Mouse (Mus musculus) ES-CJ7 (cell line): ENCODE measurements at regions not wholly inside any gene's neighbourhood (a gene's known extent, or its start where the extent isn't known, plus 50 kb on each side); places are given as distances from the start of the nearest gene placed in this dataset.

ENCODE experiments used
- DNase-seq: peaks from one replicate; pipeline ENCODE4 v3.0.0; 2011; ENCODE audit warnings: low read depth, low spot score

DNA sequence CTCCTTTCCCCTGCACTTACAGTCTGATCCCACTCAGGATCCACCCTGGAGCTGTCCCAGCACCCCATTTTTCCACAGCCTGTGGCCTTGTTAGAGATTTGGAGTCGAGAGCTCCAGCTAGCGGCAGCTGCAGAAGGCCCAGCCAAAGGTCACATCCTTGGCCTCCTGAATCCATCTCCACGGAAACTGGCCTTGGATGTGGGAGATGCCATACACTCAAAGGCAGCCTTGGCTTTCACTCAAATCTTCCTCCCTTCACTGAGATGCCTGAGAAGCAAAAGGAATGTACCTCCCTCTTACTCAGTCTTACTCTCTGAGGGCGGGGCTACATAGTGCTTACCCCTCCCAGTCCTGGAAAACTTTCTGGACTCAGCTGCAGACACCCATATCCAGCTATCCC, 56.2 kb upstream of the Ky start:
- DNase-seq, result no peak

- no peak for DNase-seq
Observed at GRCm38 (mm10) chr9:102446066-102446465, 59.5 kb upstream of the Ky start.

GRCm38 (mm10) chr9:102442198-102442842, 63.2 kb upstream of the Ky start:
- no peak for DNase-seq

DNA sequence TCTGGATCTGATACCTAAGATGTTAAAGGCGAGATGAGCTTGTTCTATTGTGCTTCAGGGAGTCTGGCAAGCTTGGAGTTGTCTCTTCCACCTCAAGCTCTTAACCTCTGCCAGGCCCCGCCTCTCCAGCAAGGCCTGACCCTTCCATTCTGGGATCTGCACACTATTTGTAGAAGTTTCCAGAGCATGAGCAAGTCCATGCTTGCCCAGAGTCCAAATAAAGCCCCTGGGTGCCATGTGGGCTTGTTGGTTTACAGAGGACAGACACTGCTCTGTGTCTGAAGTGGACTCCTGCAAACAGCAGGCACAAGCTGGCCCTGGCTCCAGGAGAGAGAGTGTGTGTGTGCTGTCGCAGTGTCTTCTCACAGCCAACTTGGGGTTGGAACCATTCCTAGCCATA, 67.9 kb upstream of the Ky start:
- DNase-seq, result no peak

GRCm38 (mm10) chr9:102436378-102436777, 69.2 kb upstream of the Ky start:
- DNase-seq, result peak; percentile 14

GRCm38 (mm10) chr9:102428031-102428430, 73.5 kb upstream of the Ephb1 start:
- no peak for DNase-seq

DNA sequence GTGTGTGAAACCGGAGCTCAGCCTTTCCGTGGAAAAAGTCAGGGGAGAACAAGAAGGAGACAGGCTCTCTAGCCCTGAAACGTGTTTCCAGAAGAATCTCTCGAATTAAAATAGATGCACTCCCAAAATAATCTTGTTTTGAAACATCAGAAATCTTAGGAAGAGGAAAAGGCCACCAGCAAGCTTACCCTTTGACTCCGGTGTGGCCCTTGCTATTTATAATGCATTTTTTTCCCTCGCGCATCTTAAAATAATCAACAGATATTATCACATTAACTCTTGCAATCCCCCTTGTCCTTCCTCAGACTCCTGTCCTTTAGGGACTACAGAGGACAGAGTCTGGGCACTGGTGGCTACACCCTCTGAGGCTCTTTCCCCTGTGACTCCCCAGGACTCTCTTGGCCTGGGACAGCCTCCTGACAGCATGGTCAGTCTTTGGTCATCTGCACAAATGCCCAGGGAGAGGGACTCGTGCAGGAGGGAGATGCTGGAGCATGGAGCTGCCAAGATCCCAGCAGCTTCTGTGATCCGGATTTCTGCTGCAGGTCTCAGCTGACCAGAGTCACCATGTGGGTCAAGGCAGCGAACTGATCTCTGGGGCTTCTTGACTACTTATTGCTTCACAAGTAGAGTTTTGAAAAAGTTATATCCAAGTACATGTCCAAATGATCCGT, 70.3 kb upstream of the Ephb1 start:
- no peak for DNase-seq

- peak; percentile 7 for DNase-seq
Observed at GRCm38 (mm10) chr9:102423919-102424671, 69.6 kb upstream of the Ephb1 start.

GRCm38 (mm10) chr9:102423465-102423918, 69.0 kb upstream of the Ephb1 start:
- DNase-seq, result peak; percentile 5

- DNase-seq, result no peak
Observed at GRCm38 (mm10) chr9:102421826-102422225, 67.3 kb upstream of the Ephb1 start.

GRCm38 (mm10) chr9:102420196-102420595, 65.7 kb upstream of the Ephb1 start:
- DNase-seq, result no peak

- peak; percentile 44 for DNase-seq
Observed at GRCm38 (mm10) chr9:102413631-102414030, 59.1 kb upstream of the Ephb1 start.

- DNase-seq, result no peak
Observed at GRCm38 (mm10) chr9:102410666-102411065, 56.2 kb upstream of the Ephb1 start.

DNA sequence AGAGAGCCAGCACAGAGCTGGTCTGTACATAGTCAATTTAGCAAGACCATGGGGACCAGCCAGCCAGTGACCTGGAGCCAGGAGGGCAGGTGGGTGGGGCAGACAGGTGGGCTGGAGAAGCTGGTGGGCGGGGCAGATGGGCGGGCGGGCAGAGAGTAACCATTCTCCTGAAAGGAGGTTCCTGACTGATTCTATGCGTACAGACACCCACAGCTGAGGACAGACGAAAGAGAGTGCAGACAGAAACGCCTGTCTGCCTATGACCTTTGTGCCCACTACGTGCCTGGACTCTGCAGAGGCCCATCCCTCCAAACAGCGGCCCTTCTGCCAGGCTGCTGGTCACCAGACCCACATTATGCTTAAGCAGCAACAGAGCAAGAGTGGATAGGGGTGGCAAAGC, 51.5 kb upstream of the Ephb1 start:
- no peak for DNase-seq
